Mouse (Mus musculus) MEL (cell line): ENCODE measurements around the gene Bcorl1. TPM values are rescaled to one million over a fixed set of nuclear protein-coding genes. Genes with fewer than 3 reads are reported as not detected.

Source experiments
- DNase-seq: peaks from one replicate; pipeline ENCODE4 v3.0.0; 2011; ENCODE audit warnings: low read depth, low spot score
- H3K27ac ChIP-seq: 2 replicates; pipeline ENCODE4 v1.5.1; 2012; ENCODE audit warnings: low read depth, mild to moderate bottlenecking, control low read depth, low read length, moderate library complexity; ENCODE audit not compliant: control insufficient read depth
- H3K27me3 ChIP-seq, 2 experiments: fragments of 150-350 bp in 1 of 2; sonication (generic) in 1 of 2; 2 replicates each; pipeline ENCODE4 v1.6.1; 2012; ENCODE audit warnings: low read length in 2 of 2, mild to moderate bottlenecking in 2 of 2, improper control_type of control experiment in 1 of 2, moderate library complexity in 1 of 2; ENCODE audit not compliant: insufficient read depth in 2 of 2, control insufficient read depth in 1 of 2
- H3K36me3 ChIP-seq, 2 experiments: 2 replicates each; pipeline ENCODE4 v1.6.1; 2012 to 2014; ENCODE audit warnings: low read length in 2 of 2, improper control_type of control experiment in 1 of 2, inconsistent platforms in 1 of 2, mild to moderate bottlenecking in 1 of 2; ENCODE audit not compliant: insufficient read depth in 2 of 2, control insufficient read depth in 1 of 2
- H3K4me1 ChIP-seq, 2 experiments: fragments of 150-350 bp in 1 of 2; sonication (generic) in 1 of 2; 2 replicates each; pipeline ENCODE4 v1.6.1; 2012; ENCODE audit warnings: low read length in 2 of 2, improper control_type of control experiment in 1 of 2, mild to moderate bottlenecking in 1 of 2; ENCODE audit not compliant: insufficient read depth in 2 of 2, control insufficient read depth in 1 of 2
- H3K4me3 ChIP-seq, 2 experiments: fragments of 150-350 bp in 1 of 2; sonication (generic) in 1 of 2; 2 replicates each; pipeline ENCODE4 v1.5.1; 2012; ENCODE audit warnings: low read depth in 2 of 2, low read length in 2 of 2, mild to moderate bottlenecking in 2 of 2, moderate library complexity in 2 of 2, control low read depth in 1 of 2, improper control_type of control experiment in 1 of 2; ENCODE audit not compliant: control insufficient read depth in 1 of 2, insufficient read depth in 1 of 2
- H3K79me2 ChIP-seq: 2 replicates; pipeline ENCODE4 v1.6.1; 2012; ENCODE audit warnings: mild to moderate bottlenecking, low read length, moderate library complexity; ENCODE audit not compliant: control insufficient read depth, poor library complexity, insufficient read depth
- H3K9ac ChIP-seq: 2 replicates; pipeline ENCODE4 v1.6.1; 2012; ENCODE audit warnings: low read depth, mild to moderate bottlenecking, control low read depth, low read length, moderate library complexity; ENCODE audit not compliant: control insufficient read depth, poor library complexity, severe bottlenecking
- H3K9me3 ChIP-seq: fragments of 150-350 bp; sonication (generic); replicated peaks from 2 replicates; pipeline ENCODE4 v1.6.1; 2012; ENCODE audit warnings: mild to moderate bottlenecking, low read length, improper control_type of control experiment, moderate library complexity; ENCODE audit not compliant: insufficient read depth
- CHD1 ChIP-seq: IDR thresholded peaks from 2 replicates; pipeline ENCODE4 v1.6.1; 2012; ENCODE audit warnings: low read depth, mild to moderate bottlenecking, inconsistent platforms, low read length, improper control_type of control experiment
- EP300 ChIP-seq, 2 experiments: IDR thresholded peaks; 2 replicates each; pipeline ENCODE4 v1.6.1; 2011; ENCODE audit warnings: improper control_type of control experiment in 2 of 2, low read length in 2 of 2, low read depth in 1 of 2, mild to moderate bottlenecking in 1 of 2
- GABPA ChIP-seq: IDR thresholded peaks from 2 replicates; pipeline ENCODE4 v1.6.1; 2012; ENCODE audit warnings: low read depth, mild to moderate bottlenecking, inconsistent platforms, low read length, improper control_type of control experiment, moderate library complexity
- GATA1 ChIP-seq: IDR thresholded peaks from 2 replicates; pipeline ENCODE4 v1.6.1; 2011; ENCODE audit warnings: low read depth, low read length, improper control_type of control experiment
- KAT2A ChIP-seq: conservative IDR thresholded peaks from 2 replicates; pipeline ENCODE4 v1.6.1; 2012; ENCODE audit warnings: low read depth, low read length, improper control_type of control experiment, inconsistent platforms
- MXI1 ChIP-seq: IDR thresholded peaks from 2 replicates; pipeline ENCODE4 v1.6.1; 2011; ENCODE audit warnings: mild to moderate bottlenecking, low read depth, low read length, improper control_type of control experiment
- MYB ChIP-seq: IDR thresholded peaks from 2 replicates; pipeline ENCODE4 v1.6.1; 2011; ENCODE audit warnings: mild to moderate bottlenecking, low read depth, low read length, improper control_type of control experiment
- NRF1 ChIP-seq: IDR thresholded peaks from 2 replicates; pipeline ENCODE4 v1.6.1; 2014; ENCODE audit warnings: low read depth, mild to moderate bottlenecking, inconsistent platforms, low read length, improper control_type of control experiment, moderate library complexity; ENCODE audit not compliant: poor library complexity, insufficient read depth, severe bottlenecking
- POLR2A ChIP-seq, 2 experiments: IDR thresholded peaks; 2 replicates each; pipeline ENCODE4 v1.6.1; 2011 to 2012; ENCODE audit warnings: low read length in 2 of 2, mild to moderate bottlenecking in 2 of 2, control low read depth in 1 of 2, improper control_type of control experiment in 1 of 2, low read depth in 1 of 2, moderate library complexity in 1 of 2; ENCODE audit not compliant: control insufficient read depth in 1 of 2, insufficient read depth in 1 of 2, poor library complexity in 1 of 2
- RCOR1 ChIP-seq: IDR thresholded peaks from 2 replicates; pipeline ENCODE4 v1.6.1; 2012; ENCODE audit warnings: low read depth, mild to moderate bottlenecking, inconsistent platforms, low read length, improper control_type of control experiment
- SIN3A ChIP-seq: IDR thresholded peaks from 2 replicates; pipeline ENCODE4 v1.6.1; 2012; ENCODE audit warnings: low read length, improper control_type of control experiment, inconsistent platforms
- SMC3 ChIP-seq: IDR thresholded peaks from 2 replicates; pipeline ENCODE4 v1.6.1; 2011; ENCODE audit warnings: low read depth, low read length, improper control_type of control experiment
- TAL1 ChIP-seq: IDR thresholded peaks from 2 replicates; pipeline ENCODE4 v1.6.1; 2012; ENCODE audit warnings: mild to moderate bottlenecking, inconsistent platforms, low read length, moderate library complexity, mixed read lengths
- TBP ChIP-seq: IDR thresholded peaks from 2 replicates; pipeline ENCODE4 v1.8.0; 2011; ENCODE audit warnings: low read depth, low read length, improper control_type of control experiment
- TCF12 ChIP-seq: IDR thresholded peaks from 2 replicates; pipeline ENCODE4 v1.6.1; 2014; ENCODE audit warnings: low read depth, mild to moderate bottlenecking, inconsistent platforms, low read length, improper control_type of control experiment, moderate library complexity
- USF1 ChIP-seq: IDR thresholded peaks from 2 replicates; pipeline ENCODE4 v1.6.1; 2014; ENCODE audit warnings: low read depth, mild to moderate bottlenecking, inconsistent platforms, low read length, improper control_type of control experiment, moderate library complexity
- ZKSCAN1 ChIP-seq: IDR thresholded peaks from 2 replicates; pipeline ENCODE4 v1.6.1; 2012; ENCODE audit warnings: low read depth, mild to moderate bottlenecking, inconsistent platforms, low read length, improper control_type of control experiment, moderate library complexity
- ZMIZ1 ChIP-seq: IDR thresholded peaks from 2 replicates; pipeline ENCODE4 v1.6.1; 2012; ENCODE audit warnings: low read depth, mild to moderate bottlenecking, inconsistent platforms, low read length, improper control_type of control experiment, moderate library complexity
- ZNF384 ChIP-seq: IDR thresholded peaks from 2 replicates; pipeline ENCODE4 v1.6.1; 2012; ENCODE audit warnings: low read depth, mild to moderate bottlenecking, inconsistent platforms, low read length, improper control_type of control experiment
- polyA plus RNA-seq, 2 experiments: library from polyadenylated mRNA; stranded (reverse) in 1 of 2; unstranded in 1 of 2; fragments of >175 nt in 1 of 2; fragments of >200 nt in 1 of 2; gene quantifications; 2 replicates each; pipeline versions ENCODE4 v1.2.1 to v1.2.4; 2012; ENCODE audit warnings: low replicate concordance in 2 of 2, low read depth in 1 of 2; ENCODE audit not compliant: insufficient read length in 2 of 2, insufficient read depth in 1 of 2, missing spikeins in 1 of 2
- total RNA-seq: library from RNA; depleted of rRNA; stranded (reverse); fragments of 300-350 nt; gene quantifications from 2 replicates; pipeline ENCODE4 v1.2.3, GENCODE M21; 2012

The Bcorl1 gene
- total and polyA plus RNA-seq, 3 experiments = 3.0 to 12.9 TPM; not detected in 1

DNA sequence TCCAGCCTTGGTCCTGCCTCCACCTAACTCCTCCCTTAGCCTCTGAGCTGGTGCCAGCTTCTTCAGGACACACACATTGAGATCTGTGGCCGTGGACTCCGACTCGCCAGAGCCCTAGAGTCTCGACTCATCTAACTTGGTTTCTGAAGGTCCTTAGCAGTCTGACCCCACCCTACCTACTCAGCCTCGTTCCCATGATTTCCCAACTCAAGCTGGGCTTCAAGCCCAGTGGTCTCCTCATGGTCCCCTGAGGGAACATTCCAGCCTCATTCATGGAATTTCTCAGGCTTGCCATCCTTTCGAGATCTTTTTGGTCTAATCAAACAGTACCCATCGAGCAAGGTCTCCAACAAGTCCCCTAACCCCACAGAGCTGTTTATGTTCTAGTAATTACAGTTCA lies 100.8 kb downstream of the Bcorl1 start:
- H3K27ac ChIP-seq = no peak overlapping the region
- no peak for TF ChIP-seq TCF12
- TF ChIP-seq GABPA = no peak
- no peak for TF ChIP-seq MXI1
- TF ChIP-seq EP300 (IDR thresholded peaks at IDR 0.05; ENCODE audit: low read depth in 1 of 2, low read length in 2 of 2) = no peak
- TF ChIP-seq RCOR1 = no peak
- TF ChIP-seq TBP = no peak
- TF ChIP-seq GATA1 = no peak
- no peak for TF ChIP-seq TAL1
- TF ChIP-seq SIN3A = no peak
- TF ChIP-seq ZNF384 = no peak
- H3K4me1 ChIP-seq = peaks cover 5 to 27% of the 10 kb centered on the region in 2 experiments; a peak in 3 of 4 replicates
- no peak overlapping the region for H3K4me3 ChIP-seq
- no peak overlapping the region for H3K9ac ChIP-seq
- no peaks in the 10 kb centered on the region for H3K9me3 ChIP-seq
- peaks cover 4% of the 10 kb centered on the region; the same call in 1 of the 2 replicates for H3K79me2 ChIP-seq
- DNase-seq = no peak
- no peaks in the 10 kb centered on the region for H3K27me3 ChIP-seq
- peaks cover 0 to 25% of the 10 kb centered on the region in 2 experiments; a peak in 2 of 4 replicates for H3K36me3 ChIP-seq

DNA sequence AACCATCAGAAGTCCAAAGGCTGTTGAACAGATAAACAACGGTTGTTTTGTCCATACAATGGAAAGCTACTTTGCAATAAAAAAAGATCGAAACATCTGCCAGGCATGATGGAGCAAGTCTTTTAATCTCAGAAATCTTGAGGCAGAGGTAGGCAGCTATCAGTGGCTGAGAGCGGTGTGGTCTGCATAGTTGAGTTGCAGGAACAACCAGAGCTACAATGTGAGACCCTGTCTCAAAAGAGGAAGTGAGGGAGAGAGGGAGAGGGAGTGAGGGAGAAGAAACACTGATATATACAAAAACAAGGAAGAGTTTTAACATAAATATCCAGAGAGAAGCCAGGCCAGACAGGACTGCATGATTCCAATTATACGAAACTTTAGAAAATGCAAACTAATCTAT lies 103.5 kb downstream of the Bcorl1 start:
- Histone ChIP-seq H3K4me1 (peaks cover 0 to 14% of the 10 kb centered on the region in 2 experiments; a peak in 2 of 4 replicates), H3K4me3 (no peak overlapping the region), H3K36me3 (peaks cover 0 to 15% of the 10 kb centered on the region in 2 experiments; a peak in 2 of 4 replicates), H3K27ac (no peak overlapping the region; the same call in 1 of the 2 replicates), H3K9me3 (no peaks in the 10 kb centered on the region), H3K27me3 (no peaks in the 10 kb centered on the region), H3K9ac (no peak overlapping the region), H3K79me2 (peaks cover 3% of the 10 kb centered on the region; the same call in 1 of the 2 replicates)
- TF ChIP-seq POLR2A (IDR thresholded peaks at IDR 0.05; ENCODE audit: control insufficient read depth in 1 of 2, insufficient read depth in 1 of 2, low read depth in 1 of 2, low read length in 2 of 2, poor library complexity in 1 of 2) = no peak
- TF ChIP-seq KAT2A = no peak
- no peak for TF ChIP-seq MXI1
- no peak for TF ChIP-seq ZMIZ1
- no peak for TF ChIP-seq NRF1
- no peak for TF ChIP-seq MYB
- no peak for TF ChIP-seq SIN3A
- TF ChIP-seq ZKSCAN1 = no peak
- TF ChIP-seq EP300 (IDR thresholded peaks at IDR 0.05; ENCODE audit: low read depth in 1 of 2, low read length in 2 of 2) = no peak
- no peak for TF ChIP-seq TCF12
- no peak for TF ChIP-seq TBP
- TF ChIP-seq GATA1 = no peak
- no peak for TF ChIP-seq SMC3
- no peak for TF ChIP-seq USF1
- TF ChIP-seq CHD1 = no peak
- DNase-seq = peak; percentile 62
